Comparison of ENCODE assay signal across 19 mouse cellular contexts in the genomic region with DNA sequence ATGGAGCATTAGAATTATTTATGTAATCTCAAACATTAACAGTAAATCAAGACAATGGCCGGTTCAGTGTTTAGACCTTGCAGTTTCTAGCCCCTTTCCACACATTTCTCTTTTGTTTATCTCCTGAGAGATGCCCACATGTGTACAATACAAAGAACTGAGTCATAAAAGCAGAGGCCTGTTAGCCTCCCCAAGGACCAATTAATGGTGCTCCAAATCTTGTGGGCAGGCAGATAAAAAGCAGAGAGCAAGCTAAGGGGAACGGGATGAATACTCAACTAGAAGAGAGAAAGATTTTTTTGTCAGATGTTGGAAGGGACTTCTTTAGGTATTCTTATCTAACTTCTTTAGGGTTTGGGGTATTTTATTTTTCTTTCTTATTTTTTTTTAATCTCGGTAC.
"Had no signal": no experiment of that assay in that cellular context is flagged by ENCODE, and none has a peak within 500 bp of the region (broad histone marks: within the 10 kb centered on the region; RNA-seq: fewer than 3 reads in every experiment).

No protein-coding gene starts in this region.

- H3K27me3 ChIP-seq: liver, embryonic 13.5 days; liver, embryonic 15.5 days; lung, embryonic 15.5 days; midbrain, embryonic 15.5 days; neural tube, embryonic 13.5 days; stomach, embryonic 15.5 days had no signal

- H3K9me3 ChIP-seq: liver, embryonic 13.5 days; liver, embryonic 15.5 days; lung, embryonic 15.5 days; midbrain, embryonic 15.5 days; neural tube, embryonic 13.5 days; stomach, embryonic 15.5 days had no signal

- H3K4me1 ChIP-seq: liver, embryonic 13.5 days; liver, embryonic 15.5 days; lung, embryonic 15.5 days; midbrain, embryonic 15.5 days; stomach, embryonic 15.5 days had no signal

- H3K27ac ChIP-seq: liver, embryonic 13.5 days; liver, embryonic 15.5 days; lung, embryonic 15.5 days; macrophage; midbrain, embryonic 15.5 days; neural tube, embryonic 13.5 days; stomach, embryonic 15.5 days; stomach, postnatal 0 days had no signal

- DNase-seq: liver; liver, embryonic 13.5 days; liver, postnatal 0 days; lung, adult 2 months; lung, postnatal 14 days; lung, postnatal 36 days; right cerebral cortex, postnatal 14 days; thymus, adult 2 months; thymus, postnatal 25 days; thymus, postnatal 4 days had no signal

- H3K36me3 ChIP-seq: liver, embryonic 13.5 days; liver, embryonic 15.5 days; lung, embryonic 15.5 days; midbrain, embryonic 15.5 days; neural tube, embryonic 13.5 days; stomach, embryonic 15.5 days had no signal

- H3K9ac ChIP-seq: liver, embryonic 13.5 days; liver, embryonic 15.5 days; liver, postnatal 0 days; lung, embryonic 15.5 days; midbrain, embryonic 15.5 days; neural tube, embryonic 13.5 days; stomach, embryonic 15.5 days had no signal

- ATAC-seq: liver, postnatal 0 days; lung, postnatal 0 days; midbrain, embryonic 15.5 days had no signal

- H3K4me2 ChIP-seq: liver, embryonic 11.5 days; liver, embryonic 13.5 days; liver, embryonic 15.5 days; lung, embryonic 15.5 days; midbrain, embryonic 15.5 days; neural tube, embryonic 13.5 days; stomach, embryonic 15.5 days had no signal

- H3K4me3 ChIP-seq: liver, embryonic 13.5 days; liver, embryonic 15.5 days; lung, embryonic 15.5 days; midbrain, embryonic 15.5 days; neural tube, embryonic 13.5 days; stomach, embryonic 15.5 days had no signal
